Mouse (Mus musculus) intestine, embryonic 16.5 days (tissue): ENCODE data around the gene Arrdc5. TPM values are rescaled to one million over a fixed set of nuclear protein-coding genes. Genes with fewer than 3 reads are reported as not detected.

ENCODE experiments used
- ATAC-seq: fragments of 200-750 bp; cut with Nextera tagmentation; 2 replicates; pipeline ENCODE4 v1.8.0; 2017; ENCODE audit warnings: moderate TSS enrichment, moderate library complexity
- H3K27ac ChIP-seq: fragments of 300-500 bp; sonication (generic); 2 replicates; pipeline ENCODE4 v1.5.1; 2014; ENCODE audit warnings: mild to moderate bottlenecking, low read length
- H3K27me3 ChIP-seq: fragments of 300-500 bp; sonication (generic); replicated peaks from 2 replicates; pipeline ENCODE4 v1.6.1; 2014; ENCODE audit warnings: low read length, control low read depth, mixed read lengths; ENCODE audit not compliant: control insufficient read depth, insufficient read depth
- H3K36me3 ChIP-seq: fragments of 300-500 bp; sonication (generic); 2 replicates; pipeline ENCODE4 v1.6.1; 2014; ENCODE audit warnings: low read length, control low read depth; ENCODE audit not compliant: control insufficient read depth, insufficient read depth
- H3K4me1 ChIP-seq: fragments of 300-500 bp; sonication (generic); 2 replicates; pipeline ENCODE4 v1.6.1; 2014; ENCODE audit warnings: low read length, control low read depth, mixed read lengths; ENCODE audit not compliant: control insufficient read depth, insufficient read depth
- H3K4me2 ChIP-seq: fragments of 300-500 bp; sonication (generic); 2 replicates; pipeline ENCODE4 v1.6.1; 2014; ENCODE audit warnings: low read depth, low read length, control low read depth
- H3K4me3 ChIP-seq: fragments of 300-500 bp; sonication (generic); 2 replicates; pipeline ENCODE4 v1.5.1; 2014; ENCODE audit warnings: mild to moderate bottlenecking, low read length
- H3K9ac ChIP-seq: fragments of 300-500 bp; sonication (generic); 2 replicates; pipeline ENCODE4 v1.6.1; 2014; ENCODE audit warnings: low read depth, low read length
- H3K9me3 ChIP-seq: fragments of 300-500 bp; sonication (generic); 2 replicates; pipeline ENCODE4 v1.6.1; 2016; ENCODE audit warnings: low read length, control low read depth; ENCODE audit not compliant: control insufficient read depth
- WGBS: fragments of 180-500 bp; shearing (Covaris S2); extraction: QIAGEN DNeasy Blood & Tissue Kit; methylation state at CpG from one replicate; pipeline ENCODE4 v1.1.7; 2014; 5-methylcytosine and 5-hydroxymethylcytosine counted together
- polyA plus RNA-seq: library from polyadenylated mRNA; unstranded; fragments of >200 nt; fragmentation: Nextera tagmentation; extraction: Ambion mirVana; gene quantifications from 2 replicates; pipeline ENCODE4 v1.2.1, GENCODE M21; 2015

The Arrdc5 gene
- polyA plus RNA-seq, 1 experiment from 2014 or later = not detected

GRCm38 (mm10) chr17:56305826-56306225 is 5.7 kb upstream of the Arrdc5 start:
- H3K27ac ChIP-seq = peak overlapping the region; percentile 58
- peak overlapping the region; percentile 93 for H3K4me2 ChIP-seq
- H3K36me3 ChIP-seq = 0 out of 2 replicates have a peak, but pooled peaks cover 2% of the 10 kb centered on the region
- peak overlapping the region; percentile 72 for H3K9ac ChIP-seq
- H3K9me3 ChIP-seq = no peaks in the 10 kb centered on the region
- peak overlapping the region; percentile 77 for H3K4me3 ChIP-seq
- peak; percentile 17; the same call in 1 of the 2 replicates for ATAC-seq
- WGBS = 53% methylated on average over 8 of the region's 8 CpGs
- H3K4me1 ChIP-seq = peaks cover 39% of the 10 kb centered on the region
- H3K27me3 ChIP-seq = no peaks in the 10 kb centered on the region

- WGBS = 12% methylated on average over 9 of the region's 9 CpGs
- Histone ChIP-seq H3K4me2 (peak overlapping the region; percentile 93), H3K4me3 (peak overlapping the region; percentile 77), H3K9me3 (no peaks in the 10 kb centered on the region), H3K9ac (peak overlapping the region; percentile 72), H3K4me1 (peaks cover 39% of the 10 kb centered on the region), H3K36me3 (no peaks in the 10 kb centered on the region), H3K27ac (peak overlapping the region; percentile 58), H3K27me3 (no peaks in the 10 kb centered on the region)
- no peak; the same call in none of the 2 replicates for ATAC-seq
These were observed 5.1 kb upstream of the Arrdc5 start for GRCm38 (mm10) chr17:56305156-56305555.

- Histone ChIP-seq H3K27me3 (no peaks in the 10 kb centered on the region), H3K9ac (peak overlapping the region; percentile 72), H3K36me3 (no peaks in the 10 kb centered on the region), H3K4me3 (peak overlapping the region; percentile 77), H3K27ac (peak overlapping the region; percentile 58), H3K4me1 (peaks cover 39% of the 10 kb centered on the region), H3K4me2 (peak overlapping the region; percentile 93), H3K9me3 (no peaks in the 10 kb centered on the region)
- WGBS = 6% methylated on average over 11 of the region's 11 CpGs
- no peak for ATAC-seq
These were observed 4.6 kb upstream of the Arrdc5 start for GRCm38 (mm10) chr17:56304718-56305117.

- H3K27me3 ChIP-seq = no peaks in the 10 kb centered on the region
- peak overlapping the region; percentile 91 for H3K27ac ChIP-seq
- H3K9me3 ChIP-seq = no peaks in the 10 kb centered on the region
- ATAC-seq = peak; percentile 82
- H3K4me1 ChIP-seq = peaks cover 39% of the 10 kb centered on the region
- peak overlapping the region; percentile 77 for H3K4me3 ChIP-seq
- H3K36me3 ChIP-seq = no peaks in the 10 kb centered on the region
- peak overlapping the region; percentile 72 for H3K9ac ChIP-seq
- WGBS = under 1% methylated on average over 68 of the region's 68 CpGs
- peak overlapping the region; percentile 93 for H3K4me2 ChIP-seq
These were observed 3.9 kb upstream of the Arrdc5 start for GRCm38 (mm10) chr17:56303847-56304586.

- Histone ChIP-seq H3K27me3 (no peaks in the 10 kb centered on the region), H3K9me3 (no peaks in the 10 kb centered on the region), H3K4me2 (peak within 1 kb of the TSS; percentile 93), H3K36me3 (no peaks in the 10 kb centered on the region), H3K4me1 (peaks cover 37% of the 10 kb centered on the region), H3K4me3 (peak within 1 kb of the TSS; percentile 77), H3K27ac (peak within 1 kb of the TSS; percentile 91), H3K9ac (peak within 1 kb of the TSS; percentile 72)
- peak; percentile 78 for ATAC-seq
- WGBS = under 1% methylated on average over 43 of the region's 43 CpGs
These were observed 3.2 kb upstream of the Arrdc5 start, which contains the start of gene Uhrf1 for GRCm38 (mm10) chr17:56303160-56303846. Gene Uhrf1, plus strand, starts transcription at chr17:56303321.

- H3K36me3 ChIP-seq = no peaks in the 10 kb centered on the region
- H3K27ac ChIP-seq = peak overlapping the region; percentile 78
- H3K9ac ChIP-seq = peak overlapping the region; percentile 72
- H3K4me2 ChIP-seq = peak overlapping the region; percentile 93
- H3K4me3 ChIP-seq = peak overlapping the region; percentile 77
- peaks cover 30% of the 10 kb centered on the region for H3K4me1 ChIP-seq
- ATAC-seq = peak; percentile 7
- H3K9me3 ChIP-seq = no peaks in the 10 kb centered on the region
- H3K27me3 ChIP-seq = no peaks in the 10 kb centered on the region
- WGBS = 29% methylated on average over 13 of the region's 13 CpGs
These were observed 2.4 kb upstream of the Arrdc5 start for GRCm38 (mm10) chr17:56302363-56302996.

- Histone ChIP-seq H3K27ac (no peak overlapping the region), H3K4me2 (no peak overlapping the region), H3K27me3 (no peaks in the 10 kb centered on the region), H3K4me1 (peaks cover 8% of the 10 kb centered on the region), H3K9ac (no peak overlapping the region), H3K4me3 (no peak overlapping the region), H3K36me3 (no peaks in the 10 kb centered on the region), H3K9me3 (no peaks in the 10 kb centered on the region)
- 93% methylated on average over 1 of the region's 1 CpGs for WGBS
- no peak for ATAC-seq
These were observed 1.8 kb downstream of the Arrdc5 start for GRCm38 (mm10) chr17:56298238-56298637.

- Histone ChIP-seq H3K27ac (no peak overlapping the region), H3K27me3 (no peaks in the 10 kb centered on the region), H3K4me3 (no peak overlapping the region), H3K4me1 (peaks cover 5% of the 10 kb centered on the region; the same call in 1 of the 2 replicates), H3K4me2 (no peak overlapping the region), H3K9ac (no peak overlapping the region), H3K36me3 (no peaks in the 10 kb centered on the region), H3K9me3 (no peaks in the 10 kb centered on the region)
- WGBS = 71% methylated on average over 1 of the region's 1 CpGs
- no peak for ATAC-seq
These were observed 3.9 kb downstream of the Arrdc5 start for GRCm38 (mm10) chr17:56296201-56296600.

GRCm38 (mm10) chr17:56294241-56294640 is 5.8 kb downstream of the Arrdc5 start:
- no peaks in the 10 kb centered on the region for H3K9me3 ChIP-seq
- no peaks in the 10 kb centered on the region for H3K36me3 ChIP-seq
- H3K4me2 ChIP-seq = no peak overlapping the region
- no peak overlapping the region for H3K27ac ChIP-seq
- no peak overlapping the region for H3K9ac ChIP-seq
- no peaks in the 10 kb centered on the region for H3K27me3 ChIP-seq
- peaks cover 7% of the 10 kb centered on the region for H3K4me1 ChIP-seq
- H3K4me3 ChIP-seq = no peak overlapping the region
- no peak for ATAC-seq
- 85% methylated on average over 19 of the region's 19 CpGs for WGBS
